ENCODE assay signal across 9 mouse cellular contexts in genomic region chr5:112237439-112237838, GRCm38 (mm10). TPM values are rescaled to one million over a fixed set of nuclear protein-coding genes. Genes with fewer than 3 reads are reported as not detected.
DNase-seq lines count a peak whose midpoint lies in the region; ATAC-seq and TF ChIP-seq lines count a peak whose summit lies in the region.
"Had no signal": no experiment of that assay in that cellular context is flagged by ENCODE, and none has a peak within 500 bp of the region (broad histone marks: within the 10 kb centered on the region; RNA-seq: fewer than 3 reads in every experiment).

No protein-coding gene starts in this region.

- TF ChIP-seq EP300 in liver, postnatal 0 days (IDR thresholded peaks at IDR 0.05; ENCODE audit: low read depth) = no peak

- under 1% methylated on average over 16 of the region's 16 CpGs for WGBS in midbrain, embryonic 13.5 days
- 17% methylated on average over 16 of the region's 16 CpGs for WGBS in liver, embryonic 11.5 days
- 11% methylated on average over 16 of the region's 16 CpGs for WGBS in liver, postnatal 0 days (ENCODE audit: insufficient replicate concordance)

- H3K4me1 ChIP-seq in midbrain, embryonic 13.5 days (replicated peaks) = peaks cover 54% of the 10 kb centered on the region
- H3K4me1 ChIP-seq in liver, embryonic 11.5 days (replicated peaks; ENCODE audit: control insufficient read depth, insufficient read depth, low read length) = peaks cover 14% of the 10 kb centered on the region
- H3K4me1 ChIP-seq in liver, postnatal 0 days (ENCODE audit: insufficient read depth) = peaks cover 13% of the 10 kb centered on the region

- H3K36me3 ChIP-seq in midbrain, embryonic 13.5 days = no peaks in the 10 kb centered on the region
- H3K36me3 ChIP-seq in liver, embryonic 11.5 days (ENCODE audit: control insufficient read depth, insufficient read depth, low read length) = no peaks in the 10 kb centered on the region
- H3K36me3 ChIP-seq in liver, postnatal 0 days (replicated peaks; ENCODE audit: insufficient read depth, low read length) = no peaks in the 10 kb centered on the region

- no peak for TF ChIP-seq CTCF in layer of hippocampus, adult 2 months (conservative IDR thresholded peaks at IDR 0.05)
- TF ChIP-seq CTCF in liver, postnatal 0 days (IDR thresholded peaks at IDR 0.05; ENCODE audit: low read depth) = no peak

- no peaks in the 10 kb centered on the region for H3K9me3 ChIP-seq in midbrain, embryonic 13.5 days
- no peaks in the 10 kb centered on the region for H3K9me3 ChIP-seq in liver, embryonic 11.5 days (ENCODE audit: control insufficient read depth, low read length)
- no peaks in the 10 kb centered on the region for H3K9me3 ChIP-seq in liver, postnatal 0 days (ENCODE audit: low read length)

- peak overlapping the region; percentile 49 for H3K4me2 ChIP-seq in midbrain, embryonic 13.5 days (replicated peaks)
- no peak overlapping the region for H3K4me2 ChIP-seq in liver, embryonic 11.5 days
- H3K4me2 ChIP-seq in liver, postnatal 0 days (ENCODE audit: low read depth, low read length) = no peak overlapping the region

- peak overlapping the region; percentile 39; the same call in 1 of the 2 replicates for H3K27ac ChIP-seq in layer of hippocampus, adult 2 months
- H3K27ac ChIP-seq in midbrain, embryonic 13.5 days = peak overlapping the region; percentile 98
- no peak overlapping the region for H3K27ac ChIP-seq in liver, embryonic 11.5 days (ENCODE audit: low read depth, low read length)
- no peak overlapping the region for H3K27ac ChIP-seq in liver, postnatal 0 days (ENCODE audit: low read depth)

- ATAC-seq in midbrain, embryonic 13.5 days = peak; percentile 88
- no peak for ATAC-seq in liver, embryonic 11.5 days (replicated peaks; ENCODE audit: low FRiP score)
- no peak for ATAC-seq in liver, postnatal 0 days

- DNase-seq in layer of hippocampus, adult 2 months (ENCODE audit: low spot score in 2 of 2) = no peak
- DNase-seq in layer of hippocampus, adult 8-10 months (ENCODE audit: low spot score in 2 of 2) = no peak
- DNase-seq in forelimb bud, embryonic 11.5 days (ENCODE audit: low read depth, low spot score) = peak; percentile 57
- peak; percentile 60 for DNase-seq in thymus, postnatal 25 days
- DNase-seq in liver, embryonic 11.5 days (ENCODE audit: low spot score) = no peak
- no peak for DNase-seq in layer of hippocampus, postnatal 25 days (ENCODE audit: extremely low spot score in 1 of 2, low spot score in 1 of 2)
- no peak for DNase-seq in liver, postnatal 0 days

- H3K9ac ChIP-seq in midbrain, embryonic 13.5 days (replicated peaks) = peak overlapping the region; percentile 70
- H3K9ac ChIP-seq in liver, embryonic 11.5 days (ENCODE audit: low read depth, low read length) = no peak overlapping the region
- H3K9ac ChIP-seq in liver, postnatal 0 days (replicated peaks) = no peak overlapping the region

- H3K4me3 ChIP-seq in layer of hippocampus, adult 2 months = no peak overlapping the region
- H3K4me3 ChIP-seq in midbrain, embryonic 13.5 days (replicated peaks) = peak overlapping the region; percentile 23
- H3K4me3 ChIP-seq in liver, embryonic 11.5 days (ENCODE audit: low read depth, low read length) = no peak overlapping the region
- no peak overlapping the region for H3K4me3 ChIP-seq in liver, postnatal 0 days (ENCODE audit: low read depth, low read length)

- H3K27me3 ChIP-seq in midbrain, embryonic 13.5 days = no peaks in the 10 kb centered on the region
- peaks cover 16% of the 10 kb centered on the region for H3K27me3 ChIP-seq in liver, embryonic 11.5 days (replicated peaks; ENCODE audit: control insufficient read depth, insufficient read depth, low read length)
- peaks cover 8% of the 10 kb centered on the region; the same call in 1 of the 2 replicates for H3K27me3 ChIP-seq in liver, postnatal 0 days (ENCODE audit: insufficient read depth, low read length)

RNA-seq across cellular contexts. Expression of gene Cryba4, which starts 14.9 kb away (rescaled TPM):
- total RNA-seq in layer of hippocampus, adult 2 months (2021) = 1 to 10 TPM; 1.0 to 1.5 TPM
- 1 to 10 TPM; 1.1 to 1.7 (median 1.3) TPM for total RNA-seq in layer of hippocampus, adult 8-10 months (2022)
- polyA plus RNA-seq in midbrain, embryonic 13.5 days (2015; fragmentation: Nextera tagmentation; extraction: Ambion mirVana) = 1.6 and 1.7 TPM in 2 replicates
- 0.84 and 1.3 TPM in 2 replicates for polyA plus RNA-seq in liver, embryonic 11.5 days (2014; fragmentation: Nextera tagmentation; extraction: Ambion mirVana)
- 1 to 10 TPM; 1.1 to 1.2 TPM for total RNA-seq in layer of hippocampus, postnatal 25 days (2021)
- 0.59 and 0.86 TPM in 2 replicates for polyA plus RNA-seq in liver, postnatal 0 days (2015; fragmentation: Nextera tagmentation; extraction: Ambion mirVana)
- total RNA-seq: CH12.LX had no signal

RNA-seq across cellular contexts. Expression of gene Crybb1, which starts 18.2 kb away (rescaled TPM):
- 1 to 10 TPM; 6.4 to 7.8 TPM for total RNA-seq in layer of hippocampus, adult 2 months (2021)
- total RNA-seq in layer of hippocampus, adult 8-10 months (2022) = 1 to 10 TPM; 3.5 to 6.2 (median 4.4) TPM
- 2.7 and 3.3 TPM in 2 replicates for polyA plus RNA-seq in midbrain, embryonic 13.5 days (2015; fragmentation: Nextera tagmentation; extraction: Ambion mirVana)
- 0.31 and 0.45 TPM in 2 replicates for polyA plus RNA-seq in liver, embryonic 11.5 days (2014; fragmentation: Nextera tagmentation; extraction: Ambion mirVana)
- total RNA-seq in layer of hippocampus, postnatal 25 days (2021) = 1 to 10 TPM; 7.4 to 7.9 TPM
- polyA plus RNA-seq in liver, postnatal 0 days (2015; fragmentation: Nextera tagmentation; extraction: Ambion mirVana) = 0.33 TPM in 1 of 2 replicates, not detected in the other
- total RNA-seq: CH12.LX had no signal

RNA-seq across cellular contexts. Expression of gene Tpst2, which starts 39.1 kb away (rescaled TPM):
- 10 to 100 TPM; 45.3 to 45.4 TPM for total RNA-seq in layer of hippocampus, adult 2 months (2021)
- 10 to 100 TPM; 33.0 to 49.0 (median 39.5) TPM for total RNA-seq in layer of hippocampus, adult 8-10 months (2022)
- polyA plus RNA-seq in midbrain, embryonic 13.5 days (2015; fragmentation: Nextera tagmentation; extraction: Ambion mirVana) = 24.4 and 25.4 TPM in 2 replicates
- 66.0 and 66.7 TPM in 2 replicates for polyA plus RNA-seq in liver, embryonic 11.5 days (2014; fragmentation: Nextera tagmentation; extraction: Ambion mirVana)
- 10 to 100 TPM; 45.9 to 46.2 TPM for total RNA-seq in layer of hippocampus, postnatal 25 days (2021)
- 34.5 and 36.2 TPM in 2 replicates for polyA plus RNA-seq in liver, postnatal 0 days (2015; fragmentation: Nextera tagmentation; extraction: Ambion mirVana)

Comparison
In these comparisons a context has a peak if more than half of its experiments do, and no peak if none do; other contexts are left out.
1. DNase-seq: peak in forelimb bud, embryonic 11.5 days (single experiment) and thymus, postnatal 25 days (single experiment); none in layer of hippocampus, adult 2 months (0 of 2), layer of hippocampus, adult 8-10 months (0 of 2), liver, embryonic 11.5 days (single experiment), layer of hippocampus, postnatal 25 days (0 of 2) and liver, postnatal 0 days (single experiment).
2. H3K27ac ChIP-seq: peak in layer of hippocampus, adult 2 months (single experiment) and midbrain, embryonic 13.5 days (single experiment); none in liver, embryonic 11.5 days (single experiment) and liver, postnatal 0 days (single experiment).